Mouse (Mus musculus): ENCODE results near the gene Olfr1233. TPM values are rescaled to one million over a fixed set of nuclear protein-coding genes. Genes with fewer than 3 reads are reported as not detected.

Olfr1233 gene
- not detected in 2 replicates for polyA plus RNA-seq (2016; fragmentation: Nextera tagmentation; extraction: Ambion mirVana)

GRCm38 (mm10) chr2:89342298-89342697 lies at the start of gene Olfr1233:
Gene Olfr1233, minus strand, starts transcription at chr2:89342398.
- no peaks in the 10 kb centered on the region for H3K27me3 ChIP-seq (ENCODE audit: low read depth, poor library complexity, severe bottlenecking)
- no peak for DNase-seq (ENCODE audit: low spot score)
- no peaks in the 10 kb centered on the region for H3K4me1 ChIP-seq
- no peak within 1 kb of the TSS for H3K4me3 ChIP-seq
- no peaks in the 10 kb centered on the region for H3K9me3 ChIP-seq (replicated peaks)
- no peaks in the 10 kb centered on the region for H3K36me3 ChIP-seq
- H3K27ac ChIP-seq: no peak within 1 kb of the TSS

DNA sequence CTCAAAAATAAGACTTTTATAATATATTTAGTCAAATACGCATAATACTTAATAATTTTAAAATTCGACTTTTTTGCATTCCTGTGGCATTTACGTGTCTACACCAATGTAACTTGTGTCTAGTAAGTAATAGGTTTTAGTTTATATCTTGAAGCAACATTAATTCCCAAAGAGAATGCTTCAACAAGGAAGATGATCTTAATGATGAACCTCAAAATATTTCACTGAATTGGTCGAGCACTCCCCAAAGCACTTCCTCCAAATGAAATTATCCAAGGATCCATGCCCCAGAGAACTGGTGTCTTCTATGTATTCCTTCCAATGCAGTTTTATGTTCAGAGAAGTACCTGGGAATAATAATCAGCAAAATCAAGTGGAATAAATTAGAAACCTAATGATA lies 22.6 kb upstream of the Olfr1233 start, which contains the start of gene Olfr1234:
TSS of gene Olfr1234 (minus strand) at position 101 of the 400 bp plus-strand sequence.
- Histone ChIP-seq H3K4me1 (no peaks in the 10 kb centered on the region), H3K36me3 (no peaks in the 10 kb centered on the region), H3K9me3 (replicated peaks) (no peaks in the 10 kb centered on the region), H3K27ac (no peak within 1 kb of the TSS), H3K4me3 (no peak within 1 kb of the TSS), H3K27me3 (ENCODE audit: low read depth, poor library complexity, severe bottlenecking) (no peaks in the 10 kb centered on the region)
- WGBS: 89% methylated on average over 4 of the region's 4 CpGs
- no peak for DNase-seq (ENCODE audit: low spot score)

- H3K9me3 ChIP-seq (replicated peaks): no peaks in the 10 kb centered on the region
- no peak for DNase-seq (ENCODE audit: low spot score)
- no peak within 1 kb of the TSS for H3K27ac ChIP-seq
- H3K4me3 ChIP-seq: no peak within 1 kb of the TSS
- no peaks in the 10 kb centered on the region for H3K4me1 ChIP-seq
- H3K36me3 ChIP-seq: no peaks in the 10 kb centered on the region
- no peaks in the 10 kb centered on the region for H3K27me3 ChIP-seq (ENCODE audit: low read depth, poor library complexity, severe bottlenecking)
Measured at GRCm38 (mm10) chr2:89329575-89329974, 12.6 kb downstream of the Olfr1233 start, which contains the start of gene Olfr1232. Gene Olfr1232, minus strand, starts transcription at chr2:89329675.

DNA sequence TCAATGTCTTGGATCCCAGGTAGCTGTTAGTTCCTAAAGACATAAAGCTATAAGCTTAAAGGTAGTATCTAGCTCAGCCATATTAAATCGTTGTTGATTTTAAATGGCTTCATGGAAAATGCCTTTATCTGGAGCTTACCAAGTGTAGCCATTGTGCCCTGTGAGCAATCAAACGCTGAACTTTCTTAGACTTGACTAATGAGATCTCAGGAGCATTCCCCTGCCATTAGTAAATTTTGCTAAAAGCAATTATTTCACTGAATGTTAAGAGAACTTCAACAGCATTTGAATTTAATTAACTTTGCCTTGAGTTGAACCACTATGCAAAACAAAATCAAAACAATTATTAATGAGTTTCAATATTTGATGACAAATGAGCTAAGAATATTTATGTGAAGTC lies 35.2 kb downstream of the Olfr1233 start, which contains the start of gene Olfr1231:
TSS of gene Olfr1231 (minus strand) at position 101 of the 400 bp plus-strand sequence.
- no peaks in the 10 kb centered on the region for H3K36me3 ChIP-seq
- no peaks in the 10 kb centered on the region for H3K27me3 ChIP-seq (ENCODE audit: low read depth, poor library complexity, severe bottlenecking)
- H3K9me3 ChIP-seq (replicated peaks): no peaks in the 10 kb centered on the region
- no peak within 1 kb of the TSS for H3K4me3 ChIP-seq
- no peaks in the 10 kb centered on the region for H3K4me1 ChIP-seq
- WGBS: 80% methylated on average over 2 of the region's 2 CpGs
- DNase-seq (ENCODE audit: low spot score): no peak
- H3K27ac ChIP-seq: no peak within 1 kb of the TSS

DNA sequence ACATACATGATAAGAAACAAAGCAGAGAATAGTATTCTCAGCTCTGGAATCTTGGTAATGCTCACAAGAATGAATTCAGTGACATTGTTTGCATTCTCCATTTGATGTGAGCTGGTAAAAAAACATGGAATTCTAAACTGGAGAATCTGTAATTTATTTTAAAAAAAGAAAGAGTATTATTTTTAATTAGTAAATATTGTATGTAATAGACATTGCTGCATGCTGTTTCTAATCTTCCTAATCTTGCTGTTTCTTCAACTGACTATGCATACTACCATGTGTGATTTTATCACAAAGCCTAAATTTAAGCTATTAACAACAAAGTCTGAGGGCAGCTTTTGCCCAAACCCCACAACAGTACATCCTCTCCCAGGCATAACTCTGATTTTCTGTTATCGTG lies 45.0 kb downstream of the Olfr1233 start, which contains the start of gene Olfr1230:
TSS of gene Olfr1230 (minus strand) at position 101 of the 400 bp plus-strand sequence.
- no peaks in the 10 kb centered on the region for H3K27me3 ChIP-seq (ENCODE audit: low read depth, poor library complexity, severe bottlenecking)
- no peaks in the 10 kb centered on the region for H3K9me3 ChIP-seq (replicated peaks)
- DNase-seq (ENCODE audit: low spot score): no peak
- no peaks in the 10 kb centered on the region for H3K36me3 ChIP-seq
- H3K4me1 ChIP-seq: no peaks in the 10 kb centered on the region
- no peak within 1 kb of the TSS for H3K4me3 ChIP-seq
- H3K27ac ChIP-seq: no peak within 1 kb of the TSS
- 94% methylated on average over 1 of the region's 1 CpGs for WGBS

- Histone ChIP-seq H3K4me3 (no peak within 1 kb of the TSS), H3K36me3 (no peaks in the 10 kb centered on the region), H3K9me3 (replicated peaks) (no peaks in the 10 kb centered on the region), H3K27me3 (ENCODE audit: low read depth, poor library complexity, severe bottlenecking) (no peaks in the 10 kb centered on the region), H3K27ac (no peak within 1 kb of the TSS), H3K4me1 (no peaks in the 10 kb centered on the region)
- WGBS: 89% methylated on average over 2 of the region's 2 CpGs
- DNase-seq (ENCODE audit: low spot score): no peak
Measured at GRCm38 (mm10) chr2:89287914-89288313, 54.3 kb downstream of the Olfr1233 start, which contains the start of gene Olfr1229. Gene Olfr1229, minus strand, starts transcription at chr2:89288014.

Other genes starting within 250 kb of the Olfr1233 start
- not detected in 2 replicates for gene Olfr1220, start 235.6 kb downstream of the Olfr1233 start, polyA plus RNA-seq (2016; fragmentation: Nextera tagmentation; extraction: Ambion mirVana)
- gene Olfr1221, start 225.1 kb downstream of the Olfr1233 start, polyA plus RNA-seq (2016; fragmentation: Nextera tagmentation; extraction: Ambion mirVana): not detected in 2 replicates
- gene Olfr1222, start 209.3 kb downstream of the Olfr1233 start, polyA plus RNA-seq (2016; fragmentation: Nextera tagmentation; extraction: Ambion mirVana): not detected in 2 replicates
- not detected in 2 replicates for gene Olfr1223, start 190.8 kb downstream of the Olfr1233 start, polyA plus RNA-seq (2016; fragmentation: Nextera tagmentation; extraction: Ambion mirVana)
- gene Olfr1224-ps1, start 178.3 kb downstream of the Olfr1233 start, polyA plus RNA-seq (2016; fragmentation: Nextera tagmentation; extraction: Ambion mirVana): not detected in 2 replicates
- not detected in 2 replicates for gene Olfr1225, start 167.7 kb downstream of the Olfr1233 start, polyA plus RNA-seq (2016; fragmentation: Nextera tagmentation; extraction: Ambion mirVana)
- gene Olfr1226, start 142.3 kb downstream of the Olfr1233 start, polyA plus RNA-seq (2016; fragmentation: Nextera tagmentation; extraction: Ambion mirVana): not detected in 2 replicates
- gene Olfr1228, start 88.3 kb downstream of the Olfr1233 start, polyA plus RNA-seq (2016; fragmentation: Nextera tagmentation; extraction: Ambion mirVana): not detected in 2 replicates
- not detected in 2 replicates for gene Olfr1229, start 54.4 kb downstream of the Olfr1233 start, polyA plus RNA-seq (2016; fragmentation: Nextera tagmentation; extraction: Ambion mirVana)
- gene Olfr1230, start 45.1 kb downstream of the Olfr1233 start, polyA plus RNA-seq (2016; fragmentation: Nextera tagmentation; extraction: Ambion mirVana): not detected in 2 replicates
- gene Olfr1231, start 35.3 kb downstream of the Olfr1233 start, polyA plus RNA-seq (2016; fragmentation: Nextera tagmentation; extraction: Ambion mirVana): not detected in 2 replicates
- not detected in 2 replicates for gene Olfr1232, start 12.7 kb downstream of the Olfr1233 start, polyA plus RNA-seq (2016; fragmentation: Nextera tagmentation; extraction: Ambion mirVana)
- not detected in 2 replicates for gene Olfr1234, start 22.5 kb upstream of the Olfr1233 start, polyA plus RNA-seq (2016; fragmentation: Nextera tagmentation; extraction: Ambion mirVana)
- gene Olfr1238, start 67.3 kb upstream of the Olfr1233 start, polyA plus RNA-seq (2016; fragmentation: Nextera tagmentation; extraction: Ambion mirVana): not detected in 2 replicates
- not detected in 2 replicates for gene Olfr1239, start 78.0 kb upstream of the Olfr1233 start, polyA plus RNA-seq (2016; fragmentation: Nextera tagmentation; extraction: Ambion mirVana)
- not detected in 2 replicates for gene Olfr1240, start 100.6 kb upstream of the Olfr1233 start, polyA plus RNA-seq (2016; fragmentation: Nextera tagmentation; extraction: Ambion mirVana)
- gene Olfr1241, start 144.7 kb upstream of the Olfr1233 start, polyA plus RNA-seq (2016; fragmentation: Nextera tagmentation; extraction: Ambion mirVana): not detected in 2 replicates
- not detected in 2 replicates for gene Olfr1242, start 155.9 kb upstream of the Olfr1233 start, polyA plus RNA-seq (2016; fragmentation: Nextera tagmentation; extraction: Ambion mirVana)
- not detected in 2 replicates for gene Olfr1243, start 189.1 kb upstream of the Olfr1233 start, polyA plus RNA-seq (2016; fragmentation: Nextera tagmentation; extraction: Ambion mirVana)
- gene Olfr1245, start 236.0 kb upstream of the Olfr1233 start, polyA plus RNA-seq (2016; fragmentation: Nextera tagmentation; extraction: Ambion mirVana): not detected in 2 replicates